Mouse (Mus musculus) heart, postnatal 14 days (tissue): ENCODE data around the gene Gm11146. TPM values are rescaled to one million over a fixed set of nuclear protein-coding genes. Genes with fewer than 3 reads are reported as not detected.

ENCODE experiments used
- DNase-seq, 2 experiments: peaks; one replicate each; pipeline ENCODE4 v3.0.0; 2021 to 2022
- intact Hi-C: fragments of 180-260 bp; cut with DNase I; formaldehyde crosslinking; loops from one replicate; pipeline ENCODE4 v1.15.1; 2025
- long read RNA-seq, 2 experiments: library from polyadenylated mRNA; stranded (forward); transcript quantifications; one replicate each; pipeline ENCODE4 v2.0.0; 2021
- total RNA-seq, 2 experiments: library from RNA; stranded (reverse); gene quantifications; 2 replicates each; pipeline ENCODE4 v1.2.3; 2021

The Gm11146 gene
- not detected for total RNA-seq
- long read RNA-seq, experiment 1 = 0 reads
- long read RNA-seq, experiment 2 = 0 reads

- intact Hi-C loops = no loop called here
- DNase-seq = no peak
Observed at GRCm38 (mm10) chr16:77601994-77602393, at the start of gene Gm11146. Gene Gm11146 (minus strand): TSS chr16:77602094.

GRCm38 (mm10) chr16:77650596-77650995, 48.7 kb upstream of the Gm11146 start:
- DNase-seq = no peak
- intact Hi-C loops = no loop called here

DNA sequence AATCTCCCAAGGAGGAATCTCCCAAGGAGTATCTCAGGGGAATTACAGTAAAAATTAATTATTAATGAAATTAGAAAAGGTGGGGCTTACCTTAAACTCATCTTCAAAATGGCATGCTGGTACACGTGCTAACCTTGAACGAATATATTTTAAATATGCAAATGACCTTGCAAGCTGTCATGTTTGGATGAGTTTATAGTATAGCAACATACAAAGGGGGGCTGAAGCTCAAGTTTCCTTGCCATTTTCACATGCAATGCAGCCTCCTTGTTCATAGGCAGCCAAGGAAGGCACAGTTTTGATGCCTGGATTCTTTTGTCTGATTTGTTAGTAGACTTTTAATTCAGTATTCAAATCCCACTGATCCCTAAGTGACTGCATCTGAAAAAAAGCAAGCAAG, 47.1 kb upstream of the Gm11146 start:
- intact Hi-C loops = no loop called here
- DNase-seq = no peak

DNA sequence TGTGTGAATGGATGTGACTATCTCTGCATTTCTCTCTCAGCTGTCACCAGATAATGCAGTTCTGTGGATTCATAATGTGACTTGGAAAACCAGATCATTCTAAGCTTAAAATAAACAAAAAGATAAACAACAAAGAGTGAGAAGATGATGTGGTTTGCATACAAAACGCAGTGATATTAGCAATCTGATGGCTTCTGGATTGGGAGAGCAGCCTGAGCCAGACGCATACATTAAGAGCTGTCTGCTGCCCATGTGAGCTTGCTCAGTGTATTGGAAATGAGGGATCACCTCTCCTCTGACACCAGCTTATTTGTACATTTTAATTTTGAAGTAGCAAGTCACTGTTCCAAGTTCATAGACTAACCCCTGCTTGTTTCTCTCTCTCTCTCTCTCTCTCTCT, 46.3 kb upstream of the Gm11146 start:
- intact Hi-C loops = no loop called here
- DNase-seq = no peak

DNA sequence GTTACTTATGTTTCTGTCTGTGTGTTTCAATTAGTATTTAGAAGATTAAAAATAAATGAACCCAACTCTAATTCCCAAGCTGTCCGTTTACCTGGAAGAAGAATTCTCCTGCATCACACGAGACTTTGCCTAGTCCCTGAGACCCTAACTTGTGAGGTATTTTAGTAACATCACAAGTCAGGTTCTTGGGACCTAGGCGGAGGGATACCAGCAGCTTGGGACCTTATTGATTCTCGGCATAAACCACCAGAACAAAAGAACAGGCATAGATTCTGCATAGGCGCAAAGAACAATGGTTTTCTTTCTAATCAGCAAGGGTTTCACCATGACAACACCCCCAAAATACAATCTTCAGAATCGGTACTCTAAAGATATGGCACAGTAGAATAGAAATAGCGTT, 44.3 kb upstream of the Gm11146 start:
- intact Hi-C loops = no loop called here
- no peak for DNase-seq

DNA sequence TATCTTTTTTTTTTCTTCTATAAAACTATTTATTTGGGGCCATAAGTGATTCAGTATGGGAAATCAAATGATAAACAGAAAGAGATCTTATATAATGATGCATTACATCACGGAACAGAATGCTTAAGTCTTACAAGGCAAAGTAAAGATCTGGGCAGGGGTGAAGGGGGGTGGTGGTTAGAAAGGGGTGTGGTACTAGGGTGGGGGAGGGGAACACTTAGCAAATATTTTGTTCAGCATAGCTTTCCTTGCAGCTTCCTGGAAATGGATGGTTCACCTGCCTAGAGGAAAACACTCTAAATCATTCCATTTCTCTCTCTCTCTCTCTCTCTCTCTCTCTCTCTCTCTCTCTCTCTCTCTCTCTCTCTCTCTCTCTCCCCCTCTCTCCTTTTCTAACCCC, 43.1 kb upstream of the Gm11146 start:
- intact Hi-C loops = loop anchor here (5.0 kb wide), 1 partner anchor 48 kb away; no protein-coding TSS in a partner anchor
- DNase-seq = no peak

- intact Hi-C loops = loop anchor here (5.0 kb wide), 1 partner anchor 47 kb away; no protein-coding TSS in a partner anchor
- peak; percentile 56 to 58 for DNase-seq
Observed at GRCm38 (mm10) chr16:77643871-77644720, 42.2 kb upstream of the Gm11146 start.

GRCm38 (mm10) chr16:77643036-77643870, 41.4 kb upstream of the Gm11146 start:
- intact Hi-C loops = loop anchor here (5.0 kb wide), 1 partner anchor 46 kb away; no protein-coding TSS in a partner anchor
- DNase-seq = peak; percentile 18 to 29

- peak in 1 of 2 experiments; percentile 9 for DNase-seq
- intact Hi-C loops = no loop called here
Observed at GRCm38 (mm10) chr16:77636497-77636896, 34.6 kb upstream of the Gm11146 start.

DNA sequence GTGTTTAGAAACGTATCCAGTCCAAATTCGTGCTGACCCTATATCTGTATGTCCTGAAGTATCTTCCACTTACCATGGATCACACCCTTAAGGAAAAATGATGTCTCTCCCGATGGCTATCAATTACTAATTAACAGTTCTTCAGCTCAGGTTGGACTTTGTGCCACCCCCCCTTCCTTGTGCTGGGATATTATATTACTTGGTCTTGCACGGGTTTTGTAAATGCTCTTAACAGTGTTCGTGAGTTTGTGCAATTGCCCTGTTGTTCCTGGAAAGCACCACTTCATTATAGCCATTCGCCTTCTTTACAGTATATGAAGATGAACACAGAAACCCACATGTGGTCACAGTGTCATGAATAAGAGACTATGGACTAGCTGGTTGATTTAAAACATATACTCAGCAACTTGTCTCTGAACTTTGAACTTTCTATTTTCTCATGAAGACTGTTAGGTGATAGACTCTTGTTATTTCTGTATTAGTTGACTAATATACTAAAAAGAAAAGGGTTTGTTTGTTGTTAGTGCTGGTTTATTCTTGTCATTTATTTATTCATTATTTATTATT, 30.5 kb upstream of the Gm11146 start:
- intact Hi-C loops = no loop called here
- DNase-seq = no peak

GRCm38 (mm10) chr16:77622681-77623080, 20.8 kb upstream of the Gm11146 start:
- intact Hi-C loops = no loop called here
- no peak for DNase-seq

GRCm38 (mm10) chr16:77602581-77602980, 687 bp upstream of the Gm11146 start:
- intact Hi-C loops = no loop called here
- DNase-seq = no peak

DNA sequence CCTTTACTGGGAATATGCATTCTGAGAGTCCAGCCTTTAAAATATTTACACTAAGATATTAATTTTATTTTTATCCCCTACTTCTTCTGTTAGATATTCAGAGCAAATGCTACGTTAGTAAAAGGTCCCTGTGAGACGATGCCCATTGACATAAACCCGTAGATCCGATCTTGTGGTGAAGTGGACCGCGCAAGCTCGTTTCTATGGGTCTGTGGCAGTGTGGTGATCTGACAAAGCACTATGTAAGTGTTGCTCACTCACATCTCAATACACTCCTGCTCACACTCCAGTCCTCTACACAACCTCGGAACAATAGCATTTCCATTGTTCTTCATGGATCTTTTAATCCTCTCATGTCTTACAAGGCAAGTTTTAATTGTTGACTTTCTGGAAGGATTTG, 3.1 kb downstream of the Gm11146 start:
- DNase-seq = no peak
- intact Hi-C loops = loop anchor here (5.0 kb wide), 1 partner anchor 44 kb away; no protein-coding TSS in a partner anchor

- intact Hi-C loops = loop anchor here (5.0 kb wide), 1 partner anchor 46 kb away; no protein-coding TSS in a partner anchor
- DNase-seq = peak; percentile 1 to 9
Observed at GRCm38 (mm10) chr16:77596556-77596955, 5.3 kb downstream of the Gm11146 start.

- intact Hi-C loops = loop anchor here (2.0 to 5.0 kb wide), 2 partner anchors 47 to 93 kb away; no protein-coding TSS in a partner anchor
- DNase-seq = no peak
Observed at GRCm38 (mm10) chr16:77595661-77596060, 6.2 kb downstream of the Gm11146 start.

DNA sequence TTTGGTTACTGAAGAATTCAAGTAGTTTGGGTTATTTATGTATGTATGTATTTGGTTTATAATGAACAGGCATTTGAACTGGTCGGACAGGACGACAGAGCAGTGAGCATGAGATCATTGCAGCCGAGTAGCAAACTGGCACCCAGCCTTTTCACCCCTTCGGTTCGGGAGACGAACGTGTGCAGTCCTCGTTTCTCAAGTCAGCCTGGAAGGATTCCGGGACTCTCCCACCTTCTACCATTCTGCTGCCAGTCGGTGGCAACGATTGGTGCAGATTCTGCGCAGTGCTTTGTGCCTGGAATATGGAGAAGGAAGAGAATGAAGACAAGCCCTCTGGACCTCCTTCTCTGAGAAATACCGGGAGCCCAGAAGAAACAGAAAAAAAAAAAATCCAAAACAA, 7.3 kb downstream of the Gm11146 start:
- intact Hi-C loops = loop anchor here (2.0 kb wide), 1 partner anchor 92 kb away; no protein-coding TSS in a partner anchor
- peak; percentile 55 to 75 for DNase-seq

DNA sequence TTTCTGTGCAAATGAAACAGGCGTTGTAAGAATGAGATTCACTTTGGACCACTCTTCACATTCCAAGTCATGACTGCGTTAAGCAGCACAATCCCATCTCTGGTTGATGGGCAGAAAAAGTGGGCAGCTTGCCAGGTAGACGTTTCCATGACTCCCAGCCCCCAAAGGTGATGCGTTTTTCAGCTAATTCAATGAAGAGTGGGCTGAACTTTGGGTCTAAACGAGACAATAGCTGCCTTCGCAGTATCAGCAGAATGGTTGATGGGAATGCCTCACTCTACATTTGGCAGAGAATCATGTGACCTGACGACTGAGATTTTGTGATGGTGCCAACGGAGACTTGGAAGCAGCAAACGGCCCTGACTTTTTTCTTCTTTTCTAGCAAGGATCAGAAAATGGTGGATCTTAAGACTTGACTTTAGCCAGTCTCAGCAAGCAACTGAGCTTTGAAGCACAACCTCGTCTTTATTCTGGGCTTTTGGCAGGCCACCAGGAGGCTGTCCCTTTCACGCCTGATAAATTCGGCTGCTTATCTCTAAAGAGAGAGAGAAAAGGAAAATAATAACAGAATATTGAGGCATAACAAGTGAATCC, 8.0 kb downstream of the Gm11146 start:
- DNase-seq = peak; percentile 72 to 81
- intact Hi-C loops = loop anchor here (2.0 kb wide), 1 partner anchor 91 kb away; no protein-coding TSS in a partner anchor

GRCm38 (mm10) chr16:77592986-77593385, 8.9 kb downstream of the Gm11146 start:
- no peak for DNase-seq
- intact Hi-C loops = no loop called here

- intact Hi-C loops = no loop called here
- DNase-seq = no peak
Observed at GRCm38 (mm10) chr16:77573036-77573435, 28.9 kb downstream of the Gm11146 start.

GRCm38 (mm10) chr16:77569457-77569856, 32.4 kb downstream of the Gm11146 start:
- intact Hi-C loops = no loop called here

More at GRCm38 (mm10) chr16:77569457-77569856, 32.4 kb downstream of the Gm11146 start:
- no peak for DNase-seq
